Mouse (Mus musculus): ENCODE measurements around the gene Ogfrl1. TPM values are rescaled to one million over a fixed set of nuclear protein-coding genes. Genes with fewer than 3 reads are reported as not detected.

Ogfrl1 gene
- total RNA-seq (2015; ENCODE audit: low replicate concordance) (57.4 and 59.8 TPM in 2 replicates), total RNA-seq (2017; ENCODE audit: low replicate concordance) (31.6 and 34.8 TPM in 2 replicates)

DNA sequence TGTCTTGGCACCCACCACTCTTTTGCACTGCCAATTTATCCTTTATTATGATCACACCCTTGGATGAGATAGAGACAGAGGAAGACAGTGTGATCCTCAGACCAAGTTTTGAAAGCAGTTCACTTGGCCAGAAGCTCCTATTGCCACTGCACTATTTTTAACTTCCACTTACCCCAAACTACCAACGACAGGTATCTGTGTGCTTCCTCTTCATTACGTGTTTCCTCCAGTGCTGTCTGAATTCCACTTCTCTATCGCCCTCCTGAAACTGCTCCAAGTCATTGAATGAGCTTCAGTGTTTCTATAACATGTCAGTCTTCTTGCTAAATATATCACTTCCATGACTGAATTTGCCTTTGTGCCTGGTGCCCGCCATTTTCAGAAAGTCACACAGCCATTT, at the start of gene Ogfrl1:
Gene Ogfrl1 (minus strand): TSS at position 150 of the 400 bp plus-strand sequence.
- no peak for ATAC-seq (replicated peaks; ENCODE audit: low FRiP score, poor library complexity, severe bottlenecking)

DNA sequence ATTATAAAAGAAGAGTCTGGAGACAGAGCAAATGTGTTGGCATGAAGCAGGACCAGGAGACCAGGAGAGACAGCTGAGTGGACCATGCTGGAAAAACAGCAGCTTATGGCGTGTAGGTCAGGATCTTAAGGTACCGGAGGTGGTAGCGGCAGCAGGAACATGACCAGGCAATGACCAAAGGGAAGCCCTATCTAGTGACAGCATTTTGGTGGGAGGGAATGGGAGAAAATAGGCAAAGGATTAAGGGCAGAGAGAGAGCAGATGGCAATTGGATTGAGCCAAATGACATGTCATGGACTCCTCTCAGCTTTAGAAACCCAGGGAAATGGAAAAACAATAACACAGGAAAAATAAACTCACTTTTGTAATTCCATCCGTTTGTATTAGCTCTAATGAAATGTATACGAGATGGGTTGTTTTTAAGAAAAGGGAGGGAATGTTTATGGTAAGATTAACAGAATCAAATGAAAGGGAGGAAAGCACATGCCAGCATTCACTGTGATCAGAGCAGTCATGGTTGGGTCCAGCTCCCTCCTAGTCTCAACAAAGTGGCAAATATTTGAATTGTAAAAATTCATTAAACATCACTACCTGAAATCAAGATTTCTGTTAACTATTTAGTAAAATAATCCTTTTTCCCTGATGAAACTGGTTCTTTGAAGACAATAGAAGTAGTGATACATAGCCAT, 48.3 kb upstream of the Ogfrl1 start:
- ATAC-seq (replicated peaks; ENCODE audit: low FRiP score, poor library complexity, severe bottlenecking) = no peak

DNA sequence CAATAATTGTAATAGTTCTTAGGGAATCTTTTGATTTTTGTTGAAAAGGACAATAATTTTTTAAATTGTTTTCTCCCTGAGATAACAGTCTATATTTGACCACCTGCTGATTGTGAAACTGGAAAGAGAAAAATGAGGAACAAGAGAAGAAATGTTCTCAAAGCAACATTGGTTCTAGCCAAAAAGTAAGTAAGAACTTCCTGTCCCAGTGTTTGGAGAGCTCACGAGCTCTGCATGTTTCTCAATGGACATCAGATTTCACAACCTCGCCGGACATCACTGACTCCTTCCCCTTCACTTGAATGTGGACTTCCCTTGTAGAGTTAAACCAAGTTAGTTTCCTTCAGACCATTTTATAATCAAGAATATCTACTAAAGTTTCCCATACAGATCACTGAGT, 36.0 kb upstream of the Ogfrl1 start:
- ATAC-seq (replicated peaks; ENCODE audit: low FRiP score, poor library complexity, severe bottlenecking) = no peak

DNA sequence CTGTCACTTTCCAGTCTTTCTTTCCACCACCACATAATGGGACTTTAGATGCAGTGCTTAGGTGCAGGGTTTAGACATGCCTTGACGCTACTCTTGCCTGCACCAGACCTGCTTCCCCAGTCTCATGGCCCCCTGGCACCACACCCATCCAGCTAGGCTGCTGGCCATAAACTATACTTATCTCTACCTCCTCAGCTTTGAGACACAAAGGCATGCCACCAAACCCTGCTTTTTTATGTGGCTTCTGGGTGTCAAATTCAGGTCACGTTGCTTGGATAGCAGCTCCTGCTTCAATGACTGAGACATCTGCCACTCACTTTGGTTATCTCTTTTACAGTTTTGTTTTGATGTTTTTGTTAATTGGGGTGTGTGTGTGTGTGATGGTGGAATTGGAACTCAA, 28.9 kb upstream of the Ogfrl1 start:
- ATAC-seq (replicated peaks; ENCODE audit: low FRiP score, poor library complexity, severe bottlenecking) = peak; percentile 95

DNA sequence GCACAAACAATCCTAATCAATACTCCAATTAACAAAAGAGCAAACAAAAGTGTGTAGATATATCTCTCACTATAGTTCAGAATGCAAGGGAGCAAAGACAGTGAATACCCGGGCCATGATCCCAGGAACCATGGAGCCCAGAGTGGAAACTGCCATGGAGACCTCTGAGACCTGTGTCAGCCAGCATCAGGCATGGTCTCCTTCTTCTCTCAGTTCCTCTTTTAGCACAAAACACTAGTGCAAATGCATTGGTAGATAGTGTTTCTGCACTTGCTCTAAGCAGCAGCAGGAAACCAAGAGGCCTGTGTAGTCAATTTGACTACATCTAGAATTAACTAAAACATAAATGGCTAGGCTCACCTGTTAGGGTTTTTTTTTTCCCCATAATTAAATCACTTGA, 21.4 kb upstream of the Ogfrl1 start:
- no peak for ATAC-seq (replicated peaks; ENCODE audit: low FRiP score, poor library complexity, severe bottlenecking)

DNA sequence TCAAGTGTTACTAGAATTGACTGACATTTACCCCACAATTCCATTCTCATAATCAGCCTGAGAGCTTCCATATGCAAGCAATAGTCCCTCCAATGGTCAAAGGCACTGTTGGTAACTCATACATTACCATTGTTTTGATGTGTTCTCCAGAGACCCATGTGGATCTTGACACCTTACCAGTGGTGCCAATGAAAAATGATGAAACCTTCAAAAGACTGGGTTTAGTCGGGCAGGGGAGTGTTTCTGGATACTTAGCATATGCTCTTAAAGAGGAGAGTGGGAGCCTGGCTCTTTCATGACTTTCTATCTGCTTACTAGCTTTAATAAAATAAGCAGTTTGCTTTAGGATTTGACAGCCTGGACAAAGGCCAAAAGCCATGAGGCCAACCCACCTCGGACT, 20.5 kb upstream of the Ogfrl1 start:
- 0 out of 2 replicates have a peak, but pooled peaks have one; percentile 3 for ATAC-seq (replicated peaks; ENCODE audit: low FRiP score, poor library complexity, severe bottlenecking)

DNA sequence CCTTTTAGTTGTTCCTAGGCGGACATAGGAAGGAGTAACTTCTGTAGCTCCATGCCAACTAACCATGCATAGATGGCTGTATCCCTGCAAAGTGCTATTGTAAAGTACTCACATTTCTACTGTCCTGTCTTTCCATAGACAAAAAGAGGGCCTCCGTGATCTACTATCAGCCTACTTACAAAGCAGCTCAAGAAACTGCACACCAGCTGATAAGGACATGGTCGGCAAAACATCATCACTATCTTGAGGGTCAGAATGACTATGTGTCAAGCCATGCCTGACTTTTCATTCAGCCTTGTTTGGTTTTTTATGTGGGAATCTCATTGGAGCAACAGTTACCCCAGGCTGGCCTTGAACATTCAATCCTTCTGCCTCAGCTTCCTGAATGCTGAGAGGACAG, 20.0 kb upstream of the Ogfrl1 start:
- ATAC-seq (replicated peaks; ENCODE audit: low FRiP score, poor library complexity, severe bottlenecking) = peak; percentile 94

DNA sequence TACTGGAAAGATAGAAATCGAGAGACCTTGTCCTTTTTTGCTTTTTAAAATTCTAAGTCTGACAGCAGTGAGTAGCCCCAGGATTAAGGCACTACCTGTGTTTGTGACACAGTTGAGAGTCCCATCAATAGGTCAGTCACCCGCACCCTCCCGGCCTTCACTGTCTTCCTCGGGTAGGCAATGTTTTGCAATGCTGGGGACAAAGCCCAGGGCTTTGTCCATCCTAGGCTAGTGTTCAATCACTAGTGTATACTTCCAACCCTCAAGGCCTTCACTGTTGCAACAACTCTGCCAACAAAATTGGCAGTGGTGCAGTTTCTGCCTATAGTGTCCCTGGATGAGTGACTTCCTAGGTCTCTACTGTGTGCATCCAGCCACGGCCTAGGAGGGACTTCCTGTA, 14.0 kb upstream of the Ogfrl1 start:
- ATAC-seq (replicated peaks; ENCODE audit: low FRiP score, poor library complexity, severe bottlenecking) = no peak

DNA sequence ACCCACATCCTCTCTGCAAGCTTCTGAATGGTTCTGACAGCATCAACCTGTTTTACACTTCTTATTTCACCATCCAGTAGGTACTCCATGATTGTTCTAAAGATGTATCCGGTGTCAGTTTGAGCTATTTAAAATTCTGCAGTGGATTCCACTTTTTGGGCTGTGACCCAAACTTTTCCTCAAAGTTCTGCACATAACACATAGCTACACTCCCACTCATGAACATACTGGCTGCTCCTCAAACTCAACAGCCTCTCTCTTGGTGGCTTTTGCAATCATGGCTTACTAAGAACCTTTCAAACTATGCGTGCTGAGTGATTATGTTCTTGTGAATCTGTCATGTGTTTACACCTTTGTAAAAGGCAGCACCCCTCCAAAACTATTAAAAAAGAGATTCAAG, 12.4 kb upstream of the Ogfrl1 start:
- ATAC-seq (replicated peaks; ENCODE audit: low FRiP score, poor library complexity, severe bottlenecking) = no peak

DNA sequence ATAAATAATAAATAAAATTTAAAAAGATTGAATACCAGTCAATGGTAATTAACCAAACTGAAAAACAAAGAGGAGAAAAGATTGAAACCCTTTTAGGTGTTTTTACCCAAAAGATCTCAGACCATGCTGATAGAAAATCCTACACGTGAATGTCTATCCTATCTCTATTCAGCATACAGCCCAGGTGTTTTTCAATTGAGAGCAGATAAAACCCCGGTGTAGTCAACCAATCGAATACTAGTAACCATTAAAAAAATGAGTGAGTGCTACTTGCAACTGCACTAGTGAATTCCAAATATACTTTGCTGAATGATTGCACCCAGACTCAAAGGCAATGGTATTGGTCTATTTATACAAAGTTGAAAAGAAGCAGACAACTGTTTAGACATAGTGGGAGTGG, 4.8 kb upstream of the Ogfrl1 start:
- no peak for ATAC-seq (replicated peaks; ENCODE audit: low FRiP score, poor library complexity, severe bottlenecking)

DNA sequence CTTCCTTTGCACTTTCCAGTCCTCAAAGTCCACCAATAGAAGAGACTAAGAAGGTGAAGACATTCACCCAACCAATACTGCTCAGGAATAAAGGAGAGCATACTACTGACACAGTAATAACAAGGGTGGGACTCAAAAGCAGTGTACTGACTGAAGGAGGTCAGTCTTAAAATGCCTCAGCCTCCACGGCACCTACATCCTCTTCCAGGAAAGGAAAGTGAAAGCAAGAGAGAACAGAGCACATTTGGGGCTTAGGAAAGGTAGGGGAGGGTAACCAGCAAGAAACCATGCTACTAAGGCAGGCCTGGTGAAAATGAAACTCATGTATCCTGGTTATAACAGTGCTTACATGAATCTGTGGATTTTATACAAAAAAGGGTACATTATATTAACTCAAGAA, 2.0 kb upstream of the Ogfrl1 start:
- no peak for ATAC-seq (replicated peaks; ENCODE audit: low FRiP score, poor library complexity, severe bottlenecking)

DNA sequence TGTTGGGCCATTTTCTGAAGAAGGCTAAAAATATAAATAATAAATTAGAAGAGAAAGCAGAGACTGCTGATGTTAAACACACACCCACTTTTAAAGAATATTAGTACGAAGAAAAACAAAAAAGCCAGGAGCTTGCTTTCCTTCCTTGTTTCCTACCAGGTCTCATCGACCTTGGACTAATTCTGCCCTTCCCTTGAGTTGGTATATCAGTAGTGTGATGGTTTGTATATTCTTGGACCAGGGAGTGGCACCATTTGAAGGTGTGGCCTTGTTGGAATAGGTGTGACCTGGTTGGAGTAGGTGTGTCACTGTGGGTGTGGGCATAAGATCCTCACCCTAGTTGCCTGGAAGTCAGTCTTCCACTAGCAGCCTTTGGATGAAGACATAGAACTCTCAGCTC, 3.2 kb downstream of the Ogfrl1 start:
- ATAC-seq (replicated peaks; ENCODE audit: low FRiP score, poor library complexity, severe bottlenecking) = peak; percentile 53; the same call in 1 of the 2 replicates

DNA sequence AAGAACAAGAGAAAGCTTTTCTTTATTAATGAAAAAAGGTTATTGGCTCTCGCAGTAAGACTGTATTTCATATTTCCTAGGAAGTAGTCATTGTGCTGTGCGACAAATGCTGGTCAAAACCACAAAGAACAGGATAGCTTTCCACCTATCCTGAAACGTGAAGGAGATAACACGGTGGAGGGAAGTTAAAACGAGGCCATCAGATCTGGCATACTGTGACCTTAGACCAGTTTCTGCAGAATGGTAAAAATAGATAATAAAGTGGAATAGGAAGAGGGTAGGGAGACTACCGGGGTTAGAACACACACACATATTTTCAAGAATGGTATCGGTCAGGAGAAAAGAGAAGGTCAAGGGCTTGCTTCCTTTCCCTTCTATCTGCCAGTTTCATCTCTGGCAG, 5.8 kb downstream of the Ogfrl1 start:
- no peak for ATAC-seq (replicated peaks; ENCODE audit: low FRiP score, poor library complexity, severe bottlenecking)

DNA sequence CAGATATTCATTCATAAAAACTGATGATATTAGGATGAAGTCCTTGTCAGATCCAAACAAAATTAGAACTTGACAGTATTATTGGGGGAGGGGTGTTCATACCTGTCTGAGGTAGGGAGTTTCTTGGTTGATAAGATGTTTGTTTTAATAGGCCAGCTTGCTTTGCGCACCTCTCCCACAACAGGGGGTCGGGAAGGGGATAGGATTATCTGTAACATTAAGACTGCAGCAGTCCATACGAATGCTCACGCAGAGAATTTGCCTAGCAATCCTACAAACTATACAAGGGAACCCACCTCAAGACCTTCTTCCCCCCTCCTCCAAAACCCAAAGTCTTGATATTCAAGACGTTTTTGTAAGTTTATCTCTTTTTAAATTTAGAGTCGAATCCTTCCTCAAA, 13.2 kb downstream of the Ogfrl1 start:
- ATAC-seq (replicated peaks; ENCODE audit: low FRiP score, poor library complexity, severe bottlenecking) = no peak

DNA sequence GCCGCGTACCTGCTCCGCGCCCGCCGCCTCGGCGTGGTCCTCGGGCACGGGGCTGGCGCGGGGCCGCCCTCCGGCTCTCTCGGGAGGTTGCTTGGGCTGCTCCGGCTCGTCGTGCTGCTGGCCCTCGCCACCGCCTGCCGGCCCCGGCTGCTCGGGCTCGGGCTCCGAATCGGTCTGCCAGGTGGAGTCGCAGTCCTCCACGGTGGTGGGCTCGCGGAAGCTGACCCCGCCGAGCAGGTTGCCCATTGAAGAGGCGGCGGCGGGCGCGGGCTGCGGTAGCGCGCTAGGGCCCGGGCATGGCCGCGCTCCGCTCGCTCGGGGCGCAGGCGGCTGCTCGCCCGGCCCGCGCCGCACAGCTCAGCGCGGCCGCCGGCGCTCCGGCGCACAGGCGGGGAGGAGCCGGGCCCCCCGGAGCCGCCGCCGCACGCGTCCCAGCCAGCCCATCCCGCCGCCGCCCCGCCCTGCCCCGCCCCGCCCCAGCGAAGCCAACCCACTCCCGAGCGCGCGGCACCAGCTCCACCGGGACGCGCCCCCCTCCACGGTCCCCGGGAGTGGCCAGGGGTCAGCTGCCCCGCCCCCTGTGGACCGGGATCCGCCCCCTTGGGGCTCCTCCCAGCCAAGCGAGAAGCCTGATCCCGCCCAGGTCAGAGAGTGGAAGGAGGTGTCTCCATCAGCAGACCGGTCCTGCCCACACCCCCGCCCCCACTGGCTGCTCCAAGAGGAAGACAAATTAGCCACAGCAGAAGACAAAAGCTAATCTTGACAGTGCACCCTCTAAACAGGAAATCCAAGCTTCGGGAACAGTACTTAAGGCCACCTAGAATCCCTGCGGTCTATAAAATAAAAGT, 14.5 kb downstream of the Ogfrl1 start:
- ATAC-seq (replicated peaks; ENCODE audit: low FRiP score, poor library complexity, severe bottlenecking) = peak; percentile 94

DNA sequence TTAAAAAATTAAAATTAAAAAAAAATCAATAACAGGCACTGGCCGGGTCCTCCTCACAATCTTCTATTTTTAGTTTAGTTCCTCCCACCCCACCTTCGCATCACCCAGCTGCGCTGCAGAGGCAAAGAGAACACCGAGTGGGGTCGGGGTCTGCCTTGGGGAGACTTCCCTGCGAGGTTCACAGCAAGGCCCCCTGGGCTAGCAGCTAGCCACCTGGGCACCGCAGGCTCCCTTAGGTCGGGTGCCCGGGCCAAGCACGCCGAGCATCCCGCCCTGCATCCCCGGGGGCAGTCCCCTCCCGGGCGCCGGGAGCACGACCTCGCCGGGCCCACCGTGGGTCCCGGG, 15.1 kb downstream of the Ogfrl1 start:
- ATAC-seq (replicated peaks; ENCODE audit: low FRiP score, poor library complexity, severe bottlenecking) = no peak

DNA sequence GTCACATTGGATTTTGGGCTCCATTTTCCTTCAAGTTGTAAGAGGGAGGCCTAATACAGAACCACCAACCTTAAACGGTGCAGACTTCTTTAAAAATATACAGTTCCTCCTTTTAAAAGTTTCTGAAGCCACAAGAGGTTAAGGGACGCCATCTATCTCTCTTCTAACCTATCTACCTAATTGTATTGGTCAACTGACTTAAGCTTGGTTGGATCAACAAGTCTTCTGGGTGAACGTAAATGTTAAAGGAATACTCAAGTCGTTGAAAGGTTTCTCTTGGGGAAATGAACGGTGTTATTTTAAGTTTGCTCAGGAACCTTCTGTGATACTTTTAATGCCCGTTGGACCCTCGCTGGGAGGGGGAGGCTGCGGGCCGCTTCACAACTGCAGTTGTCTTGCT, 15.5 kb downstream of the Ogfrl1 start:
- ATAC-seq (replicated peaks; ENCODE audit: low FRiP score, poor library complexity, severe bottlenecking) = no peak

DNA sequence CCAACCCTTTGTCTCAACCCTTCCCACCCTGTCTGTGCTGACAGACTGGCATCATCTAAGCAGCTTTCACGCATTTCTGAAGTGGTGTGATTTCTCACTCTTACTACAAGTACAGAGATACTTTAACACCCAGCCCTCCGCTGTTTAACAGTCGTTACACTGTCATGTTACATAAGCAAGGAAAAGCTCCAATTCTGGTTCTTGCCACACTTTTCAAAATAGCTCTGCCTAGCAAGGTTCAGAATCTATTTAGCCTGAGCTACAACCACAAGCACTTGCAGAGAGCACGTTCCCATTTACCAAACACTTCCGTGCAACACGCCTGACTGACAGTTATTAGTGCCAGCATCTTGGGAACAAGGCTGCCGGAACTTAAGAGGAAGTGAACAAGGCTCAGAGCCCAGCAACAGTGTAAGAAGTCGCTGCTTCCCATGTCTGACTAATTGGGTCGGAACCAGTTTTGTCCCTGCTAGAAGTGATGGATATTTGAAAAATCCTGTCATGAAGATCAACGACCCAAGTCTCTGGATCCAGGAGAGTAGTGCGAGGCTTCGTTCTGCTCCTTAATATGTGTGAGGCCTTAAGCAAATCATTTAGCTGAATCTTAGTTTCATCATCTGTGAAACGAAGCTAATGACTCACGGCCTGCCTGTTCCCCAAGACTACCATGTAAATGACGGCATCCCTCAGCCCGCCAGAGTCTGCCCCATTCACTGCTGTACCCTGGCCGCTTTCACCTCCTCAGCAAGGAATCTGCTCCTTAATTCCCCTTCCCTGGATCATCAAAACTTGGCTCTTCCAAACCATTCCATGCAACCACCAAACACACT, 17.4 kb downstream of the Ogfrl1 start:
- ATAC-seq (replicated peaks; ENCODE audit: low FRiP score, poor library complexity, severe bottlenecking) = no peak

DNA sequence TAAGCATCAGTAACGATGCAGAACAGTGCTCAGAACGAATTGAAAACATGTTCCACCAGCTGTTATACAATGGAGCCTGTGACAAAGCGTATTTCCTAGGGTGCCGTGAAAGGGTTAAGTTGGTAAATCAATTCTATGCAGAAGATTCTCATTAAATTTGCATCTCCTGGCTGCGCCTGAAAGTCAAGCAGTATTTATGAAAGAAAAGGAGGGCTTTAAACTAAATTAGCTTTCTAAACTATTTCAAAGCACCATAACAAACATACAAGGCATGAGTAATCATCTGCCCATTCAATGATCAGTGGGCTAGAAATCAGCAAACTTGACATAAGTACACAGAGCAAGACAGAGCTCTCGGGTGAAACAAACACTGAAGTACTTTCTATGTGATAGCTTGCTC, 18.3 kb downstream of the Ogfrl1 start:
- ATAC-seq (replicated peaks; ENCODE audit: low FRiP score, poor library complexity, severe bottlenecking) = no peak

DNA sequence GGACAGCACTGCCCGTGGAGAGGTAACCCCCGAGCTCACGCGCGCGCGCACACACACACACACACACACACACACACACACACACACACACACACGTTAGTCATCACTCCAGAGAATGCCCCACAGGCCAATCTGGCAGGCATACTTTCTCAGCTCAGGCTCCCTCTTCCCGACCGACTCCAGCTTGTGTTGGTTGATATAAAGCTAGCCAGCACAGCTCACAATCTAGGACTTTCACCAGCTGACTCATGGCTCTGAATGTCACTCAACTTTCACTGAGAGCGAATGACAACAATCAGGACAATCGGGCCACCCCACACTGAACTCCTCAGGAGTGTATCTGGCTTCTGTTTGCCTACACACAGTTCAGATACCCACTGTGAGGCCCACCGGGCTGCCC, 20.0 kb downstream of the Ogfrl1 start:
- ATAC-seq (replicated peaks; ENCODE audit: low FRiP score, poor library complexity, severe bottlenecking) = no peak

DNA sequence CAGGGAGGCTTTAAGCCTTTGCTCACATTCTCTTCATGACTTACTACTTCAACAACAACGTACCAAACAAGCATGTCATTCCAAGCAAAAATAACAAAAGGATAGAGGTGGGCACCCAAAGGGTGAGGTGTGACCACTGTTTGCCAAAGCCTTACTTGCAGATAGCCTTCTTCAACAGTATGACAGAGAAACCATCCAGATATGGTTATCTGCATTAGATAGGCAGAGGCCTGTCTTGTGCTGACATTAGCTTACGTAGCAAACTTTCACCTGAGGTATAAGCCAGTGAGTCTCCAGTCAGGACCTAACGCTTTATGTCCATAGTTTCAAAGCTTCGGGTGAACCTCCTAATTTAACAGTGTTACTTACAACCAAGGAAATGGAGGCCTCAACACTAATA, 23.4 kb downstream of the Ogfrl1 start:
- no peak for ATAC-seq (replicated peaks; ENCODE audit: low FRiP score, poor library complexity, severe bottlenecking)

Measured in erythroid progenitor cell, adult 5-6 weeks (primary cell).